Mouse (Mus musculus): ENCODE results near the gene Arhgap27.

Gene Arhgap27

DNA sequence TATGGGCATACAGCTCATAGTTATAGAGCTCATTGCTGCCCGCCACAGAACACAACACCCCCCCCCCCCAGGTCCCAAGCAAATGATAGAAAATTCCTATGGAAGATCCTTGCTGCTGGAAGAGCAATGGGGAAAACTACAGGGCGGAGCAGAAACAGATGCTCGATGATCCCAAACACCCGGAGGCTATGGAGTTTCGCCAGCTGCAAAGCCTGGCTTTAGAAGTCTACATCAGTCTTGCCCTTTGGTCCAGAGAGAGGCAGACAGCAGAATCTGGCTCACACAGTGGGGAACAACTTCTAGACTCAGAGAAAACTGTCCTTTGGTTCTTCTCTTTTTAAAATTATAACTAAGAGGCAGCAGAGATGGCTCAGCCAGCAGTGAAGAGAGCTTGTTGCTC, 27.9 kb downstream of the Arhgap27 start:
- in situ Hi-C loops (cut with MseI, MboI): no loop called here

DNA sequence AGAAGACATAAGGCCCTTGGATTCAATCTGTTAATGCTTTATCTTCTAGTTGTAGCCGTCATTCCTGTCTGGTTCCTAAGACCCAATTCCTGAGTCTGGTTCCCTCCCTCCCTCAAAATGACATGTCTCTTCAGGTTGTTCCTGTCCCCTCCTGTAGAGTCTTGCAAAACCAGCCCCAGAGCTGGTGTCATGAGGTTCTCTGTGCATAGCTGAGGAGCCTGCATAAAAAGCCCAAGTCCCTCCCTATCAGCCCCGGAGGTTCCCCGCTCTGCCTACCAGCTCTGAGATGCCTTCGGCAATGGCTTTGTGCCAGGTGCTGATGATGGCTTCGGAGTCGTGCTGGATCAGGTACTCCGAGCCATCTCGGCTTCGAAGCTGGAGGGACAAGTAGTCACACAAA, 28.6 kb downstream of the Arhgap27 start:
- in situ Hi-C loops (cut with MseI, MboI): no loop called here

DNA sequence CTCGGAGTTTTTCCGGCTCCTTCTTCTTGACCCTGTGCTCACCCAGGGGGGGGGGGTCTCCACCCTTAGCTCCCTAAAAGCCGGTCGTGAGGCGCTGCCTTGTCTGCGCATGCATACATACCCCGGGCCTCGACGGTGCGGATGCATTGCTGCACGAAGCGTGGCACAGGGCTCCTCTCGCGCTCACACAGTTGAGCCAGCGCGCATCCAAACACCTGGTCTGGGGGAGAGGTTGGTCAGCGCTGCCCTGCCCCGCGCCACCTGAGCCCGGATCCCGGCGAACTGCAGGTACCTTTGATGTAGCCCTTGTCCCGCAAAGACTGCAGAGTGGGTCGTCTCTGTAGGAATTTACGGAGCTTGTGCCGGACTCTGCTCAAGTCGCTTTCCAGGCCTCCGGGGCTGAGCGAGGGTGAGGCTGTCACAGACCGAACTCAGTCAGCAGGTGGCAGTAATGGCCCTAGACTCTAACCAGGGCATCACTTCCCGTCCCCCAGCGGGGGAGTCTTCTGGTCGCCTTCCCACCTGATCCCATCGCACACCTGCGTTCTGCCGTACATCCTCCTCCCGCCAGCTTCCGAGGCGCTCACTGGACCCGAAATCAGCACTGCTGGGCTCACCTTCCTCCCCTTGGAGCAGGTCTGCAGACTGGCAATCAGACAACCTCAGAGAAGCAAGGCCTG, 29.6 kb downstream of the Arhgap27 start:
- in situ Hi-C loops (cut with MseI, MboI): no loop called here

DNA sequence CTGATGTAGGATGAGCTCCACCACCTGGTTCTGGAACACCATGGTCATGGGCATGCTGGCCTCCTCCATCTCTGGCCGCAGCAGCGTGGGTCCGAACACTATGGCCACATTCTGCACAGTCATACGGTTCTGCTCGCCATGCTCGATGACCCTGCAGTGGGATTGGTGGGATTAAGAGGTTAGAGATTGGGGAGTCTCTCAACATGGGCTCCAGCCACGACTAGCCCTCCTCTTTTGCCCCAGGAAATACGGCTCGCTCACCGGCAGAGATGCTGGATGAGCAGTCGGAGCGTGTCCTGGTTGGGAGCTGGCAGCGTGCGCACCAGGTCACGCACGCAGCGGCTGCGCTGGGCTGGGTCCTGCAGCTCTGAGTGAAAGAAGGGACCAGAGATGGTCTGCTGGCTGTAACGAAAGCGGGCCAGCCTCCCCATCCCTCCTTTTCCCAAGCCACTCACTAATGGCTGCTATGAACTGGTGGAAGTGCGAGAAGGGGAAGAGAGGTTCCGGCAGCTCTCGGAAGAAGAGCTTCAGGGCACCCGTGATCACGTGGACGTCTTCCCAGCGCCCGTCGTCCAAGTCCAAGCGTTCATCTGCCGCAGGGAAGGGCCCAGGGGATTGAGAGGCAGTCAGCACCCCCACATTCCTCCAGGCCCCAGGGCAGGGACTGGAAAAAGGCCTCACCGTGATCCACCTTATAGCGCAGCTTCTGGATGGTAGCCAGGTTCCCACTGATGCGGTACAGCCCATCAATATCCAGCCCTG, 30.4 kb downstream of the Arhgap27 start:
- in situ Hi-C loops (cut with MseI, MboI): no loop called here

DNA sequence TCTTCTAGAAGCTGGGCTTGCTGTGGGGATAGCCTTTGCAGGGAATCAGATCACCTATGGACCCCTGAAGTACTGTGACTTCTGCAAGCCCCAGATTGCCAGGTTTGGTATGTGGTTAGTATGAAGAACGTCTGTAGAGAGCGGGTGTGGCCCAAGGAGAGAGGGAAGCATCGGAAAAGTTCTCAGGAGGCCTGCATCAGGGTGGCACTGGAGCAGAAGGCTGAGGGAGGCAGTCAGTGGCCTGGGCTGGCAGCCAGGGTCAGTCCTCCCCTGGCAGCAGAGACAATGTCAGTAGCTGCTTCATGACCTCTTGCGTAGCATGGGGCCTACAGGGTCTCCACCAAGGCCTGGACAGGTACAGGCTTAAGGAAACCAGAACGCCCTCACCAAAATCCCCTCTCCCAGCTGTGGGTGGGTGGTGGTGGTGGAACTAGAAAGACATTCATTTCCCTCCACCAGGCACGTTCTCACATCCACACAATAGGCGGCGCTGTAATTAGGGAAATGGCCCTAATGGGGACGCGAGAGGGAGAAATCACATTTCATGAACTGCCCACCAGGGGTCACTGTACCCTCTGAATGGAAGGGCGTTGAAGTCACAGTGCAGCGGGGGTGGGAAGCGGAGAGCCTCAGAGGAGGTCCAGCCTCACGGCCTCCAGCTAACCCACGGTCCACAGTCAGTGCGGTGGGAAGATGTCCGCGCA, 31.2 kb downstream of the Arhgap27 start:
- in situ Hi-C loops (cut with MseI, MboI): no loop called here

DNA sequence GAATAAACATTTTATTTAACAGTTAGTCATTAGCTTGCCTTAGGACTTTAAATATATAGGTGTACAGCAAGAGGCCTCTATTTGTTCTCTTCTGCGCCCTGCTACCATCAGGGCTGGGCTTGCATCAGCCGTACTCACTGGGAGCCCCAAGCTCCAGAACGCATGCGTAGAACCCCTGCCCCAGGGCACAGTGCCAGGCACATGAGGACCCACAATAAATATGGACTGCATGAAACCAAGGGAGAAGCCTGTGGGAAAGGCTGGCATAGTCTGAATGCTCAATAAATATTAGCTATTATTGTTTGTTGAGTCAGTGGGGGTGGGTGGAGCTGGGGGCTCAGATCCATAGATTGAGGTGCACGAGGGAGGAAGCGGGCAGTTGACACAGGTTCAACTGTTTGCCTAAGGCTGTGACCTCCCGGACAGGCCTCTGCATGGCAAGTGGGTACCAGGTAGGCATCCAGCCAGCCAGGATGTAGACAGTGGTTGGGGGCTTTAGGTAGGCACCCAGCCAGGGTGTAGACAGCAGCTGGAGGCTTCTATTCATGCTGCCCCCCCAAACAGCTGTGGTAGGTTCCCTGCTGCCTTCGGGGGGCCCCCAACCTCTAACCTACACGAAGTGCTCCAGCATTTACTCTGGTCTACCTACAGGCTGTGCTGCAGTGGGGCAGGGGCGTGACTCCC, 31.8 kb downstream of the Arhgap27 start:
- in situ Hi-C loops (cut with MseI, MboI): no loop called here

DNA sequence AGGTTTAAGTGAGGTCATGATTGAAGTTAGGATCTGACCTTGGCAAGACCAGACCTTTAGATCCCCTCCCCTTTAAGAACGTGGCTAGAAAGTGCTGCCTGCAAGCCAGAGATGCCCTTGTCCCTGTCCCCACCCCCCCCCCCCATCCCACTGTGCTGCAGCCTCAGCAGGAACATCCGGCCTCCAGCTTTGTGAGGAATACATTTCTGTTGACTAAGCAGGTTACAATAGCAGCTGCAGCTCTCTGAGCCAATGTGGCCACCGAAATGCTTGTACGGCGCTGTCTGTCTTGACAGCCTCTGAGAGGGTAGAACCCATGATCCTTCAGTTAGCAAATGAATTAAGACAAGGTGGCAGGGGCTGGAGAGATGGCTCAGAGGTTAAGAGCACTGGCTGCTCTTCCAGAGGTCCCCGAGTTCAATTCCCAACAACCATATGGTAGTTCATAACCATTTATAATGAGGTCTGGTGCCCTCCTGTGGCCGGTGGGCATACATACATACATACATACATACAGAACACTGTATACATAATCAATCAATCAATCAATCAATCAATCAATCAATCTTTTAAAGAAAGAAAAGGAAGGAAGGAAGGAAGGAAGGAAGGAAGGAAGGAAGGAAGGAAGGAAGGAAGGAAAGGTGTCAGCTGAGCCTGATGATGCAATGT, 32.7 kb downstream of the Arhgap27 start:
- in situ Hi-C loops (cut with MseI, MboI): no loop called here

DNA sequence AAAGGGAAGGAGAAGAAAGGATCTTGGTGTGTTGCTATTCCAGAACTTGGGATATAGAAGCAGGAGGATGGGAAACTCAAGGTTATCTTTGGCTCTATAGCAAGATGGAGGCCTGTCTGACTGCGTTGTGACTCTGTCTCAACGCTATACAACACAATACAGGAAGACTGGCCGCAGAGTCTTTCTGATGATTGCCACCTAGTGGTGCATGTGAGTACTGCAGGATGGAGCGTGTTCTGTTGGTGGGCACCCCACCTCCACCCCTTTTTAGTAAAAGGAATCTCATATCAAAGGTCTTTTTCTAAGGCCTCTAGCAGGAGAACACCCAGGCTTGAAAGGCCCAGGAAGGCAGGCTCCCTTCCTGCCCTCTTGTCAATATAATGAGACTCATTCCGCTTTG, 36.5 kb downstream of the Arhgap27 start:
- in situ Hi-C loops (cut with MseI, MboI): loop anchor here (5.0 to 10.0 kb wide), 3 partner anchors 95 to 160 kb away; partner anchors contain the start of gene Fmnl1 (in 1 of the 2)

DNA sequence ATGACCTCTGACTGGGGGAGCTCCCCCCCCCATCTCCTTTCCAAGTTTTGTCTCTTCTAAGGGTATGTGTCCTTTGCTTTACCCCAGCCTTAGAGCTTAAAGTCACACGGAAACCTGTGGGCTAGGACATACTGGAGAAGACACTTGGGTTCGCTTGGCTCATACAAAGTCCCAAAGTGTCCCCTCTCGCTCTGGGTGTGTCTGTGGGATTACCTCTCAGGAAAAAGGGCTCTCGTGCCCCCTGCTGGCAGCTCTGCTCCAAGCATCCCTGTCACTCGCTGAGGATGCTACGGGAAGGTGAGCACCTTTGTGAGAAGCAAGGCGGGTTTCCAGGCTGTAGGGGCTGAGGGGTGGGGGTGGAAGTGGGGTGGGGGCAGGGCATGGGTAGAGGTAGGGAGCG, 38.3 kb downstream of the Arhgap27 start:
- in situ Hi-C loops (cut with MseI, MboI): loop anchor here (5.0 to 10.0 kb wide), 3 partner anchors 93 to 158 kb away; partner anchors contain the start of gene Fmnl1 (in 1 of the 2)

DNA sequence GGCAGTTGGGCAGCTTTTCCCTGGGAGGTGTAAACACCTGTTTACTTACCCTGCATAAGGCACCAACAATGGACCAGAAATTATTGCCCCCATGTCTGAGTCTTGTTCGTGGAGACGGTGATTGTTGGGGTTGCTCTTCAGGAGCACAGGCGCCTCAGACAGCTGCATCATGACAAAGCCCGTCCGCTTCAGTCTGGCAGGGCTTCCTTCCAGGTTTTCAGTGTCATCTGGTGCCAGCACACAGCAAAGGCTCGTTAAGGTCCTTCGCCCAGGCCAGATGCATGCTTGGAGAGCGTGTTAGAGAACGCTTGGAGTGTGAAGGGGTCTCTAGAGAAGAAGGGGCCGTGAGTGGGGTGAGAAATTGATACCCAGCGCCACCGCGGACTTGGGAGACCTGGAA, 38.8 kb downstream of the Arhgap27 start:
- in situ Hi-C loops (cut with MseI, MboI): loop anchor here (5.0 to 10.0 kb wide), 3 partner anchors 92 to 157 kb away; partner anchors contain the start of gene Fmnl1 (in 1 of the 2)

DNA sequence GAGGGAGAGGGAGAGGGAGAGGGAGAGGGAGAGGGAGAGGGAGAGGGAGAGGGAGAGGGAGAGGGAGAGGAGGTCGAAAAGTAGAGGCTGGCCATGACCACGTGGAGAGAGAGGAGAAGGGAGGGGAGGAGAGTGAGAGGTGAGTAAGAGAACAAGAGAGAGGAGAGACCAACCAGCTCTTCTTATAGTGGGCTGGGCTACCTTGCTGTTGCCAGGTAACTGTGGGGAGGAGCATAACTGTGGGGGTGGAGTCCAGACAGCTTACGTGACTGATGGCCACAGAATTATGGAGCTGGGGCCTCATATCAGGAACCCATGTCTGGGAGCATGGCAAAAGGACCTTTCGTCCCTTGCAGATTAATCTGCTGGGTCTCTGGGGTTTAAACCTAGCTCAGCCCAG, 40.7 kb downstream of the Arhgap27 start:
- in situ Hi-C loops (cut with MseI, MboI): loop anchor here in 1 of 2 experiments (10.0 kb wide), 1 partner anchor 148 kb away; the partner anchor contains the start of gene Fmnl1

DNA sequence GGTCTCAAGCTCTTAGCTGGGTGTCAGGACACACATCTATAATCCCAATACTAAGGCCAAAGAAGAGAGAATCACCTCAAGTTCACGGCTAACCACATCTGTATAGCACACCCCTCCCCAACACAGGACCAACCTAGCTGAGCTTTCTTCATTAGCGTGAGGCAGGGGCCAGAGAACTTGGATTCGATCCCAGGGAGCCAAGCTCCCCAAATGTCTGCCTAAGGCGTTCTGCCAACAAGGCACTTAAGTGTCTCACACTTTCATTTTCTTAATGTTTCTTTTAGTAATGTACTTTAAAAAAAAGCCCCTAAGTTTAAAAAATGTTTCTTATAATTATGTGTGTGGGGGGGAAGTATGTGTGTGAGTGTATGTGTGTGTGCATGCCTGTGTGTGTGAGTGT, 42.8 kb downstream of the Arhgap27 start:
- in situ Hi-C loops (cut with MseI, MboI): loop anchor here in 1 of 2 experiments (10.0 kb wide), 1 partner anchor 146 kb away; the partner anchor contains the start of gene Fmnl1

DNA sequence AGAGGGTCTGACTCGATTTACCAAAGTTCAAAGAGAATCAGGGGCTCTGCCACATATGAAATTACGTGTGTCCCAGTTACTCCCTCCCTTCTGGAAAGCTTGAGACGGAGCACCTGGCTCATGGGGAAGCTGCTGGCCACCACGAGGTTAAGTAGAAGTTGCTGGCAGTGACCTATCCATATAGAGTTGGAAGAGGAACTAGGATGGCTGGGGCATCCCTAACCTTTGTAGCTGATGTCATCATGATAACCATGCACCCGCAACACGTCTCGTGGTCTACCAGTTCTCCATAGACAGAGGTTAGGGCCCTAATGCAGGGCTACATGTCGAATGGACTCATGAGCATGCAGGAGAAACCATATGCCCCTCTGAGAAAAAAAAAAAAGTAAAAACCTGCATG, 43.3 kb downstream of the Arhgap27 start:
- in situ Hi-C loops (cut with MseI, MboI): loop anchor here in 1 of 2 experiments (10.0 kb wide), 1 partner anchor 145 kb away; the partner anchor contains the start of gene Fmnl1

DNA sequence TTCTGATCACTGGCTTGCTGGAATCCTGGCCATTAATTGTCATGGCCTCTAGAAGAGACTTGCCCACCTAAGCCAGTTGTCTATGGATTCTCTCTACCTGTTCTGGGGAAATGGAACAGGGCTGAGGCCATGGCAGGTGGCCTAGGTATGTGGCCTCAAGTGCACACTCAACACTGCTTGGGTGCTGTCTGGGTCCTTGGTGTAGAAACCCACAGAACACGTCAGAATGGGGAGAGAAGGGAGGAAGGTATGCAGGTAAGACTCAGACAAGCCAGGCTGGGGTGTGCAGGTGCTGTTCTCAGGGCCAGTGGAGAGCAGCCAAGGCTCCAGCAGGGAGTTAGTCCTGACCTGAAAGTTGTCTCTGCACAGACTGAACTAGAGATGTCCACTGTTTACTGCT, 45.5 kb downstream of the Arhgap27 start:
- in situ Hi-C loops (cut with MseI, MboI): no loop called here

DNA sequence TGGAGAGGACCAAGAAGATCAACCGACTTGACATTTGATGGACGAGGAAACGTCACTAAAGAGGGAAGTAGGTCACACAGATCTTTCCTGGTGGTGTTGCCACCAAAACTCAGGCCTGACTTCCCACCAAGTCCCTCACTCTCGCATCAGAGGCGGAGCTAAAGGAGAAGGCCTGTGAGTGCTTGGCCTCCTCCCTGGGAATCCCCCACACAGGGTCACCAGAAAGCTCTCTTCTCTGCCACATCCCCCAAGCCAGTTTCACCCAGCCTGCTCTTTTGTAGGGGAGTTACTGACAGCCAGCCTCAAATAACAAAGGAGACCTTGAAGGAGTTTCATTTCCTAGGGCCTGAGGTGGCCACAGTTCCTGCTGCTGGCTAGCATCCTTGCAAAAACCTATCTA, 48.1 kb downstream of the Arhgap27 start:
- in situ Hi-C loops (cut with MseI, MboI): no loop called here

DNA sequence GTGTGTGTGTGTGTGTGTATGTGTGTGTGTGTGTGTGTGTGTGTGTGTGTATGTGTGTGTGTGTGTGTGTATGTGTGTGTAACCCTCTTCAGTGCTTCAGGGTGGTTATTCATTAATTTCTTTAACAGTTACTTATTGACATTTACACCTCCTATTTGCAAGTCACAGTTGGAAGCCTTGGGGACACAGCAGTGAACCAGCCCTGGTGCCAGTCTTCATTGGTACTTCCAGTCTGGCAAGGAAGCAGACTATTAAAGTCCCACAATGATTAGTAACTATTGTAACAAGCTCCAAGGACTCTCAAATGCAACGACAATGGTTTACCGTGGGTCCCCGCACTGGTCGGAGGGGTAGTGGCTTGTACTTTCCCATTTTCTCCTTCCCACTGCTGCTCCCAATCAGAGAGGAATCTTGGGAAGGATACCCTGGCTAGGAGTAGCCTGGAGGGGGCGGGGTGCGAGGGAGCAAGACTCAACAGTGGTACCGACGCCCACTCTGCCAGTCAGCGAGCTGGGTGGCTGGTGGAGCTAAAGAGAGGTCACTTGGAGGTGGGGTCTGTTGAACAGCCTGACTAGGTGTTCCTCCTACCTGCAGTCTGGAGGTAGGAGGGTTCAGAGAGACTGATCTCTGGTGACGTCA, 48.6 kb downstream of the Arhgap27 start:
- in situ Hi-C loops (cut with MseI, MboI): no loop called here

DNA sequence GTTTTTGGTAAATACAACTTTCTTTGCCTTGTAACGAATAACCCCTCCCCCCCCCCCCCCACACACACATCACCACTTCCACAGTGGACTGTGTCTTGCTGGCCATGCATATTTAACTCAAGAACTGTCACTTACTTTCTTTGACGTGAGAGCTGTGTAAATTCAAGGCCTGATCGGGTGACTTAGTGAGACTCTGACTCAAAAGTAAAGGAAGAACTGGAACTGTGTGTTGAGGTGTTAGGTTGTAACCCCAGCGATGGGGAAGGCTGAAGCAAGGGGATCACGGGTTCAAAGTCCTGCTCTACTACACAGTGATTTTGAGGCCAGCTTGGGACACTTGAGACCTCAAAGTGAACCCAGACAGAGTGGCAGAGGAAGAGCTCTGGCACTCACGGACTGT, 50.0 kb downstream of the Arhgap27 start:
- in situ Hi-C loops (cut with MseI, MboI): no loop called here

DNA sequence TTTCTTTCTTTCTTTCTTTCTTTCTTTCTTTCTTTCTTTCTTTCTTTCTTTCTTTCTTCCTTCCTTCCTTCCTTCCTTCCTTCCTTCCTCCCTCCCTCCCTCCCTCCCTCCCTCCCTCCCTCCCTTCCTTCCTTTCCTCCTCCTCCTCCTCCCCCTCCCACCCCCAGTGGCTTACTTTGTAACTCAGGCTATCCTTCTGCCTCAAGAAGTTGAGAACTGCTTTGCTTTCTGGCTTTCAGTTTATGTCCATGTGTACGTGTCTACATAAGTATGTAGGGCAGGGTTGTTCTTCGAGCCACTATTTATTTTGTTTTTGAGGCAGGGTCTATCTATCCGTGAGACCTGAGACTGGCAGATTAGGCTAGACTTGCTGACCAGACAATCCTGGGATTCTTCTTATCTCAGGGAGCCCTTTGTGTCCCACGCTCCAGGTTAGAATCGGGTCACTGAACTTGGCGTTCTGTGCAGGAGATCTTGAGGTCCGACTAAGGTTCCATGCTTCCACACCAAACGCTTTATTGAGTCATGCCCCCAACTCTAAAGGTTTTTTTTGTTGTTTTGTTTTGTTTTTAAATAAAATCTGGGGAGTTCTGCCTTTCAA, 50.7 kb downstream of the Arhgap27 start:
- in situ Hi-C loops (cut with MseI, MboI): no loop called here

DNA sequence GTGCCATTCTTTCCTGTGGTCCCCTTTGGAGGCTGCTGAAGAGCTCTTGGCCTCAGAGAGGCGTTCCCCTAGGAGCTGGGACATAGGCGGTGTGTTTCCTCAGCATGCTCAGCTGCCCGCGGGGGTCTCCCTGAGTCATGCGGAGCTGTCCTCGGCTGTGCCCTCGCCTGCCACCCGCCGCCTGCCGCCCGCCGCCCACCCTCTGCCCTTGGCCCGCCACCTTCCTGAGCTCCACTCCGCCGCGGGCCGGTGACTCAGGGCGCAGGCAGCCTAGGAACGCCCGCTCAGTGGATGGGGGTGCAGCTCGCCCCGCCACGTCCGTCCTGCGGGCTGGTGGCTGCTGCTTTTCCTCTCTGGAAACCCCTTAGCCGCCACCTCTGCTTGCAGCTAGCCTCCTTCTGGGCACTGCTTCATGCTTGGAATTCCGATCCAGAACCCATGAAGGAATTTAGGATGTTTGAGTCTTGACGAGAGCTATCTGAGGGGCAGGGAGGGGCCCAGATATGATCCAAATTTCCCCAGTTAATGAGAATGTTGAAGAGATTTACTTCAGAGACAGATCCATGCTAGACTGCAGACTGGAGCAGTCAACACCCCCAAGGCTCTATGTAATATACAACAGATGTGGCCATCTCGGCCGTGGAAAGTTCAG, 51.4 kb downstream of the Arhgap27 start:
- in situ Hi-C loops (cut with MseI, MboI): no loop called here

Measured in mouse trophoblast stem cell (cell line).